Mouse (Mus musculus) heart, embryonic 16.5 days (tissue): ENCODE data around the gene Dhx36. TPM values are rescaled to one million over a fixed set of nuclear protein-coding genes. Genes with fewer than 3 reads are reported as not detected.

Experiments used
- ATAC-seq: fragments of 200-750 bp; cut with Nextera tagmentation; replicated peaks from 2 replicates; pipeline ENCODE4 v1.8.0; 2017; ENCODE audit warnings: moderate number of reproducible peaks; ENCODE audit not compliant: insufficient read depth, low FRiP score; ENCODE audit errors: extremely low read depth
- H3K27ac ChIP-seq: fragments of 300-500 bp; sonication (generic); 2 replicates; pipeline ENCODE4 v1.5.1; 2014; ENCODE audit warnings: mild to moderate bottlenecking, low read length, control low read depth, moderate library complexity
- H3K27me3 ChIP-seq: fragments of 300-500 bp; sonication (generic); 2 replicates; pipeline ENCODE4 v1.6.1; 2014; ENCODE audit warnings: low read length, mixed read lengths; ENCODE audit not compliant: control insufficient read depth, insufficient read depth
- H3K36me3 ChIP-seq: fragments of 300-500 bp; sonication (generic); 2 replicates; pipeline ENCODE4 v1.6.1; 2014; ENCODE audit not compliant: control insufficient read depth, insufficient read depth
- H3K4me1 ChIP-seq: fragments of 300-500 bp; sonication (generic); 2 replicates; pipeline ENCODE4 v1.6.1; 2014; ENCODE audit warnings: low read length, mixed read lengths; ENCODE audit not compliant: control insufficient read depth, insufficient read depth
- H3K4me2 ChIP-seq: fragments of 300-500 bp; sonication (generic); 2 replicates; pipeline ENCODE4 v1.6.1; 2014; ENCODE audit warnings: low read depth, mild to moderate bottlenecking, control low read depth, low read length
- H3K4me3 ChIP-seq: fragments of 300-500 bp; sonication (generic); 2 replicates; pipeline ENCODE4 v1.5.1; 2014; ENCODE audit warnings: mild to moderate bottlenecking, control low read depth, low read length
- H3K9ac ChIP-seq: fragments of 300-500 bp; sonication (generic); 2 replicates; pipeline ENCODE4 v1.6.1; 2014; ENCODE audit warnings: low read length, control low read depth
- H3K9me3 ChIP-seq: fragments of 300-500 bp; sonication (generic); replicated peaks from 2 replicates; pipeline ENCODE4 v1.6.1; 2016; ENCODE audit warnings: low read length; ENCODE audit not compliant: control insufficient read depth
- whole genome bisulfite sequencing: fragments of 180-500 bp; shearing (Covaris S2); extraction: QIAGEN DNeasy Blood & Tissue Kit; methylation state at CpG from one replicate; pipeline ENCODE4 v1.1.7; 2014; 5-methylcytosine and 5-hydroxymethylcytosine counted together
- polyA plus RNA-seq: library from polyadenylated mRNA; unstranded; fragments of >200 nt; fragmentation: Nextera tagmentation; extraction: Ambion mirVana; gene quantifications from 2 replicates; pipeline ENCODE4 v1.2.1, GENCODE M21; 2015

Gene Dhx36
- polyA plus RNA-seq, 1 experiment from 2014 or later, result 15.1 TPM

GRCm38 (mm10) chr3:62443582-62444194 is 63.1 kb downstream of the Dhx36 start:
- WGBS, result 62% methylated on average over 12 of the region's 12 CpGs
- peak overlapping the region; percentile 14; the same call in 1 of the 2 replicates for H3K27ac ChIP-seq
- ATAC-seq, result no peak

GRCm38 (mm10) chr3:62440431-62440969 is 66.3 kb downstream of the Dhx36 start:
- Histone ChIP-seq H3K9me3 (no peaks in the 10 kb centered on the region), H3K4me3 (no peak overlapping the region), H3K4me2 (no peak overlapping the region), H3K27me3 (no peaks in the 10 kb centered on the region), H3K27ac (no peak overlapping the region), H3K36me3 (no peaks in the 10 kb centered on the region), H3K4me1 (no peaks in the 10 kb centered on the region), H3K9ac (no peak overlapping the region)
- ATAC-seq, result no peak
- WGBS, result 61% methylated on average over 5 of the region's 5 CpGs

More at GRCm38 (mm10) chr3:62443582-62444194, 63.1 kb downstream of the Dhx36 start:
- no peaks in the 10 kb centered on the region for H3K36me3 ChIP-seq
- H3K4me1 ChIP-seq, result no peaks in the 10 kb centered on the region
- H3K9ac ChIP-seq, result no peak overlapping the region
- no peaks in the 10 kb centered on the region for H3K27me3 ChIP-seq
- H3K4me2 ChIP-seq, result no peak overlapping the region
- H3K4me3 ChIP-seq, result no peak overlapping the region
- H3K9me3 ChIP-seq, result no peaks in the 10 kb centered on the region

- Histone ChIP-seq H3K9me3 (no peaks in the 10 kb centered on the region), H3K4me2 (no peak overlapping the region), H3K4me3 (no peak overlapping the region), H3K27me3 (no peaks in the 10 kb centered on the region), H3K4me1 (0 out of 2 replicates have a peak, but pooled peaks cover 2% of the 10 kb centered on the region), H3K27ac (no peak overlapping the region), H3K9ac (no peak overlapping the region), H3K36me3 (no peaks in the 10 kb centered on the region)
- no peak for ATAC-seq
Measured at GRCm38 (mm10) chr3:62435923-62436322, 70.9 kb downstream of the Dhx36 start.

GRCm38 (mm10) chr3:62433675-62434074 is 73.1 kb downstream of the Dhx36 start:
- Histone ChIP-seq H3K4me3 (no peak overlapping the region), H3K27me3 (no peaks in the 10 kb centered on the region), H3K9me3 (no peaks in the 10 kb centered on the region), H3K4me1 (0 out of 2 replicates have a peak, but pooled peaks cover 2% of the 10 kb centered on the region), H3K36me3 (no peaks in the 10 kb centered on the region), H3K9ac (no peak overlapping the region), H3K27ac (no peak overlapping the region), H3K4me2 (no peak overlapping the region)
- ATAC-seq, result no peak
- WGBS, result 31% methylated on average over 4 of the region's 4 CpGs

- Histone ChIP-seq H3K9ac (no peak overlapping the region), H3K9me3 (no peaks in the 10 kb centered on the region), H3K27me3 (no peaks in the 10 kb centered on the region), H3K4me3 (no peak overlapping the region), H3K4me2 (no peak overlapping the region), H3K4me1 (no peaks in the 10 kb centered on the region), H3K36me3 (no peaks in the 10 kb centered on the region), H3K27ac (no peak overlapping the region)
- WGBS, result 87% methylated on average over 6 of the region's 6 CpGs
- no peak for ATAC-seq
Measured at GRCm38 (mm10) chr3:62418387-62419138, 88.2 kb downstream of the Dhx36 start.

Other genes starting within 250 kb of the Dhx36 start
- gene Arhgef26, start 168.7 kb downstream of the Dhx36 start, polyA plus RNA-seq, result 3.4 and 4.8 TPM in 2 replicates
- gene Gpr149, start 98.1 kb upstream of the Dhx36 start, polyA plus RNA-seq, result not detected in 2 replicates